15 mouse cellular contexts compared by ENCODE assay signal in genomic region chrX:101901806-101902490, GRCm38 (mm10). TPM values are rescaled to one million over a fixed set of nuclear protein-coding genes. Genes with fewer than 3 reads are reported as not detected.
DNase-seq lines count a peak whose midpoint lies in the region; ATAC-seq and TF ChIP-seq lines count a peak whose summit lies in the region.
"Had no signal": no experiment of that assay in that cellular context is flagged by ENCODE, and none has a peak within 500 bp of the region (broad histone marks: within the 10 kb centered on the region; RNA-seq: fewer than 3 reads in every experiment).

No protein-coding gene starts in this region.

- TF ChIP-seq POLR2A in kidney, adult 2 months (IDR thresholded peaks at IDR 0.05; ENCODE audit: low read depth, low read length): no peak
- no peak for TF ChIP-seq POLR2A in cerebellum, adult 2 months (IDR thresholded peaks at IDR 0.05; ENCODE audit: borderline replicate concordance, insufficient read depth, low read length)

- H3K9ac ChIP-seq in kidney, embryonic 16.5 days (replicated peaks; ENCODE audit: low read length): no peak overlapping the region
- H3K9ac ChIP-seq in forebrain, embryonic 15.5 days (replicated peaks): no peak overlapping the region
- H3K9ac ChIP-seq: hindbrain, embryonic 14.5 days; liver, embryonic 15.5 days; neural tube, embryonic 12.5 days had no signal

- no peak overlapping the region for H3K4me3 ChIP-seq in kidney, adult 2 months (ENCODE audit: insufficient read depth, low read depth, low read length)
- H3K4me3 ChIP-seq in cerebellum, adult 2 months (replicated peaks; ENCODE audit: insufficient read depth, low read depth, low read length): no peak overlapping the region
- H3K4me3 ChIP-seq in kidney, embryonic 16.5 days (ENCODE audit: low read length): no peak overlapping the region
- H3K4me3 ChIP-seq in forebrain, embryonic 15.5 days: no peak overlapping the region
- H3K4me3 ChIP-seq: liver, embryonic 15.5 days; neural tube, embryonic 12.5 days had no signal

- peak overlapping the region; percentile 16; the same call in 1 of the 2 replicates for H3K27ac ChIP-seq in kidney, adult 2 months (ENCODE audit: insufficient read depth, low read depth, low read length)
- peak overlapping the region; percentile 79; the same call in 1 of the 2 replicates for H3K27ac ChIP-seq in cerebellum, adult 2 months (ENCODE audit: insufficient read depth, low read length)
- H3K27ac ChIP-seq in kidney, embryonic 16.5 days (ENCODE audit: low read length): no peak overlapping the region
- H3K27ac ChIP-seq in forebrain, embryonic 15.5 days (replicated peaks): no peak overlapping the region
- H3K27ac ChIP-seq: hindbrain, embryonic 14.5 days; liver, embryonic 15.5 days; neural tube, embryonic 12.5 days had no signal

- peak; percentile 21 for DNase-seq in kidney, adult 2 months
- DNase-seq in kidney, adult 18-20 months: no peak
- peak; percentile 3 for DNase-seq in ZHBTc4 (ENCODE audit: low read depth, low spot score)
- peak; percentile 48 to 84 for DNase-seq in cerebellum, adult 2 months
- no peak for DNase-seq in urinary bladder, postnatal 10 days (ENCODE audit: low spot score)
- DNase-seq: adrenal gland, postnatal 14 days; lung, postnatal 36 days; midbrain, embryonic 14.5 days; thymus, adult 2 months had no signal

- H3K36me3 ChIP-seq in kidney, adult 2 months (ENCODE audit: control insufficient read depth, insufficient read depth, low read length): no peaks in the 10 kb centered on the region
- no peaks in the 10 kb centered on the region for H3K36me3 ChIP-seq in kidney, embryonic 16.5 days (ENCODE audit: insufficient read depth, low read length)
- H3K36me3 ChIP-seq in forebrain, embryonic 15.5 days: no peaks in the 10 kb centered on the region
- H3K36me3 ChIP-seq: liver, embryonic 15.5 days; neural tube, embryonic 12.5 days had no signal

- no peaks in the 10 kb centered on the region for H3K9me3 ChIP-seq in kidney, embryonic 16.5 days (ENCODE audit: low read length)
- H3K9me3 ChIP-seq in forebrain, embryonic 15.5 days: no peaks in the 10 kb centered on the region
- H3K9me3 ChIP-seq: liver, embryonic 15.5 days; neural tube, embryonic 12.5 days had no signal

- no peaks in the 10 kb centered on the region; the same call in 1 of the 2 replicates for H3K4me1 ChIP-seq in kidney, adult 2 months (ENCODE audit: control insufficient read depth, insufficient read depth, low read length)
- H3K4me1 ChIP-seq in cerebellum, adult 2 months (ENCODE audit: control insufficient read depth, insufficient read depth, low read length): peaks cover 23% of the 10 kb centered on the region
- H3K4me1 ChIP-seq in kidney, embryonic 16.5 days (ENCODE audit: insufficient read depth, low read length): peaks cover 3% of the 10 kb centered on the region; the same call in 1 of the 2 replicates
- no peaks in the 10 kb centered on the region for H3K4me1 ChIP-seq in forebrain, embryonic 15.5 days
- H3K4me1 ChIP-seq: liver, embryonic 15.5 days; neural tube, embryonic 12.5 days had no signal

- peak; percentile 35 for ATAC-seq in kidney, embryonic 16.5 days (ENCODE audit: low FRiP score, low TSS enrichment)
- ATAC-seq in forebrain, embryonic 15.5 days (replicated peaks): no peak
- no peak for ATAC-seq in erythroblast, adult 5-6 weeks (replicated peaks; ENCODE audit: low FRiP score, poor library complexity, severe bottlenecking)

- no peaks in the 10 kb centered on the region for H3K27me3 ChIP-seq in kidney, adult 2 months (replicated peaks; ENCODE audit: control insufficient read depth, insufficient read depth, low read length)
- H3K27me3 ChIP-seq in cerebellum, adult 2 months (ENCODE audit: control insufficient read depth, insufficient read depth, low read length): no peaks in the 10 kb centered on the region
- H3K27me3 ChIP-seq in kidney, embryonic 16.5 days (ENCODE audit: insufficient read depth, low read length): peaks cover 11% of the 10 kb centered on the region; the same call in 1 of the 2 replicates
- no peaks in the 10 kb centered on the region for H3K27me3 ChIP-seq in forebrain, embryonic 15.5 days

- no peak overlapping the region for H3K4me2 ChIP-seq in kidney, embryonic 16.5 days (replicated peaks; ENCODE audit: low read depth, low read length)
- no peak overlapping the region for H3K4me2 ChIP-seq in forebrain, embryonic 15.5 days (replicated peaks)
- H3K4me2 ChIP-seq: hindbrain, embryonic 14.5 days; liver, embryonic 15.5 days; neural tube, embryonic 12.5 days had no signal

- WGBS in kidney, adult 2 months: 67% methylated on average over 7 of the region's 7 CpGs
- 13% methylated on average over 7 of the region's 7 CpGs for WGBS in cerebellum, adult 2 months
- WGBS in kidney, embryonic 16.5 days: 54% methylated on average over 7 of the region's 7 CpGs
- WGBS in forebrain, embryonic 15.5 days: 79% methylated on average over 7 of the region's 7 CpGs

- no peak for TF ChIP-seq CTCF in kidney, adult 2 months (conservative IDR thresholded peaks at IDR 0.05; ENCODE audit: insufficient read depth, insufficient read length, low read depth, low read length)
- TF ChIP-seq CTCF in cerebellum, adult 2 months (IDR thresholded peaks at IDR 0.05; ENCODE audit: borderline replicate concordance, insufficient read depth, low read depth, low read length): no peak

RNA-seq across cellular contexts. Expression of gene Nhsl2, which starts 52.8 kb away (rescaled TPM):
- 3.2 and 4.0 TPM in 2 replicates for polyA plus RNA-seq in kidney, adult 2 months (2012; rRNA removed)
- polyA plus RNA-seq in cerebellum, adult 2 months (2012; rRNA removed): 13.1 and 15.7 TPM in 2 replicates
- 12.0 and 12.1 TPM in 2 replicates for polyA plus RNA-seq in kidney, embryonic 16.5 days (2015; fragmentation: Nextera tagmentation; extraction: Ambion mirVana)
- 4.5 and 5.1 TPM in 2 replicates for polyA plus RNA-seq in forebrain, embryonic 15.5 days (2015; fragmentation: Nextera tagmentation; extraction: Ambion mirVana)
- total RNA-seq in erythroblast, adult 5-6 weeks (2015; ENCODE audit: low replicate concordance): 12.5 and 31.3 TPM in 2 replicates
- 5.8 and 6.0 TPM in 2 replicates for total RNA-seq in erythroblast, adult 5-6 weeks (2017; ENCODE audit: low replicate concordance)

Comparison
In these comparisons a context has a peak if more than half of its experiments do, and no peak if none do; other contexts are left out.
1. DNase-seq: peak in kidney, adult 2 months (single experiment), ZHBTc4 (single experiment) and cerebellum, adult 2 months (2 of 2); none in kidney, adult 18-20 months (single experiment) and urinary bladder, postnatal 10 days (single experiment).
2. H3K27ac ChIP-seq: peak in kidney, adult 2 months (single experiment) and cerebellum, adult 2 months (single experiment); none in kidney, embryonic 16.5 days (single experiment) and forebrain, embryonic 15.5 days (single experiment).